Mouse (Mus musculus) testis, adult 2 months (tissue): Measurements from ENCODE around the gene Khnyn.

Experiments
- CTCF ChIP-seq: fragments of 200-500 bp; IDR thresholded peaks from 2 replicates; pipeline ENCODE4 v1.5.1; 2012; ENCODE audit warnings: low read depth, mild to moderate bottlenecking, inconsistent platforms, low read length, moderate library complexity; ENCODE audit not compliant: control insufficient read depth, insufficient read depth, insufficient replicate concordance
- POLR2A ChIP-seq: fragments of 200-500 bp; IDR thresholded peaks from 2 replicates; pipeline ENCODE4 v1.6.1; 2012; ENCODE audit warnings: low read depth, mild to moderate bottlenecking, inconsistent platforms, low read length, moderate library complexity; ENCODE audit not compliant: control insufficient read depth

- TF ChIP-seq CTCF (no peak), POLR2A (no peak)
Measured at GRCm38 (mm10) chr14:55845506-55846294, 39.0 kb upstream of the Khnyn start.
